Mouse (Mus musculus) megakaryocyte, embryonic 14.5 days (primary cell): ENCODE data around the gene Xcr1.

Experiments
- FLI1 ChIP-seq: IDR thresholded peaks from 2 replicates; pipeline ENCODE4 v1.6.1; 2012; ENCODE audit warnings: low read length, inconsistent platforms, mixed read lengths
- GATA1 ChIP-seq: IDR thresholded peaks from 3 replicates; pipeline ENCODE4 v1.6.1; 2012; ENCODE audit warnings: mixed read lengths, low read length, inconsistent platforms, borderline replicate concordance

GRCm38 (mm10) chr9:123851713-123852448, 9.9 kb downstream of the Xcr1 start, which contains the start of gene Fyco1:
- no peak for TF ChIP-seq GATA1
- TF ChIP-seq FLI1: 0 out of 2 replicates have a peak, but pooled peaks have one; percentile 13
